Mouse (Mus musculus) CH12.LX (cell line): ENCODE results near the gene Gjd3. TPM values are rescaled to one million over a fixed set of nuclear protein-coding genes. Genes with fewer than 3 reads are reported as not detected.

Experiments
- DNase-seq: peaks from one replicate; pipeline ENCODE4 v3.0.0-alpha.2; 2013; ENCODE audit errors: extremely low read depth
- H3K27ac ChIP-seq: 2 replicates; pipeline ENCODE4 v1.5.1; 2012; ENCODE audit warnings: low read depth, mild to moderate bottlenecking, control low read depth, moderate library complexity; ENCODE audit not compliant: insufficient read depth
- H3K27me3 ChIP-seq: replicated peaks from 2 replicates; pipeline ENCODE3; 2012; ENCODE audit warnings: inconsistent platforms
- H3K36me3 ChIP-seq, 2 experiments: replicated peaks in 1 of 2; 2 replicates each; pipeline versions ENCODE3 to v1.6.1; 2012; ENCODE audit warnings: inconsistent platforms in 1 of 2, low read length in 1 of 2, mild to moderate bottlenecking in 1 of 2, mixed read lengths in 1 of 2, moderate library complexity in 1 of 2; ENCODE audit not compliant: control insufficient read depth in 1 of 2, insufficient read depth in 1 of 2
- H3K4me1 ChIP-seq, 2 experiments: 2 replicates each; pipeline ENCODE4 v1.6.1; 2012; ENCODE audit warnings: inconsistent platforms in 1 of 2, moderate library complexity in 1 of 2; ENCODE audit not compliant: insufficient read depth in 2 of 2, control insufficient read depth in 1 of 2
- H3K4me2 ChIP-seq: 2 replicates; pipeline ENCODE4 v1.6.1; 2012; ENCODE audit warnings: low read depth, mild to moderate bottlenecking, control low read depth; ENCODE audit not compliant: poor library complexity, insufficient read depth, severe bottlenecking
- H3K4me3 ChIP-seq, 3 experiments: fragments of 150-350 bp in 1 of 3; sonication (generic) in 1 of 3; replicated peaks in 1 of 3; 2 replicates each; pipeline versions ENCODE3 to v1.5.1; 2011 to 2012; ENCODE audit warnings: low read depth in 2 of 3, low read length in 2 of 3, mild to moderate bottlenecking in 2 of 3, moderate library complexity in 2 of 3, control low read depth in 1 of 3, improper control_type of control experiment in 1 of 3, inconsistent platforms in 1 of 3, mixed read lengths in 1 of 3; ENCODE audit not compliant: poor library complexity in 1 of 3
- H3K79me2 ChIP-seq: replicated peaks from 2 replicates; pipeline ENCODE4 v1.6.1; 2012; ENCODE audit warnings: mild to moderate bottlenecking, moderate library complexity; ENCODE audit not compliant: control insufficient read depth, poor library complexity, insufficient read depth, severe bottlenecking; ENCODE audit errors: extremely low read depth
- H3K9ac ChIP-seq: 2 replicates; pipeline ENCODE4 v1.6.1; 2012; ENCODE audit warnings: low read depth, mild to moderate bottlenecking, control low read depth, moderate library complexity; ENCODE audit not compliant: insufficient read depth
- H3K9me3 ChIP-seq: replicated peaks from 2 replicates; pipeline ENCODE3; 2012; ENCODE audit warnings: low read length, inconsistent platforms, mixed read lengths
- CHD1 ChIP-seq: IDR thresholded peaks from 2 replicates; pipeline ENCODE4 v1.6.1; 2012; ENCODE audit warnings: low read depth, low read length, improper control_type of control experiment, inconsistent platforms
- CHD2 ChIP-seq: IDR thresholded peaks from 2 replicates; pipeline ENCODE4 v1.6.1; 2011; ENCODE audit warnings: low read length, improper control_type of control experiment
- E2F4 ChIP-seq: IDR thresholded peaks from 2 replicates; pipeline ENCODE4 v1.6.1; 2011; ENCODE audit warnings: low read depth, low read length, improper control_type of control experiment; ENCODE audit not compliant: insufficient replicate concordance
- ETS1 ChIP-seq: conservative IDR thresholded peaks from 2 replicates; pipeline ENCODE4 v1.6.1; 2012; ENCODE audit warnings: low read depth, mild to moderate bottlenecking, inconsistent platforms, low read length, improper control_type of control experiment, moderate library complexity
- JUN ChIP-seq: IDR thresholded peaks from 2 replicates; pipeline ENCODE4 v1.6.1; 2011; ENCODE audit warnings: low read depth, mild to moderate bottlenecking, low read length, improper control_type of control experiment, moderate library complexity; ENCODE audit not compliant: insufficient read depth
- JUND ChIP-seq: conservative IDR thresholded peaks from 2 replicates; pipeline ENCODE4 v1.6.1; 2011; ENCODE audit warnings: low read depth, low read length, improper control_type of control experiment
- MXI1 ChIP-seq: IDR thresholded peaks from 2 replicates; pipeline ENCODE4 v1.6.1; 2011; ENCODE audit warnings: mild to moderate bottlenecking, low read depth, low read length, improper control_type of control experiment
- NELFE ChIP-seq: IDR thresholded peaks from 2 replicates; pipeline ENCODE4 v1.6.1; 2011; ENCODE audit warnings: low read depth, low read length, improper control_type of control experiment
- PAX5 ChIP-seq: IDR thresholded peaks from 2 replicates; pipeline ENCODE4 v1.6.1; 2012; ENCODE audit warnings: low read length, inconsistent platforms, mixed read lengths
- POLR2A ChIP-seq: IDR thresholded peaks from 2 replicates; pipeline ENCODE4 v1.6.1; 2011; ENCODE audit warnings: low read depth, mild to moderate bottlenecking, improper control_type of control experiment, low read length
- RAD21 ChIP-seq: IDR thresholded peaks from 2 replicates; pipeline ENCODE4 v1.6.1; 2011; ENCODE audit warnings: low read depth, mild to moderate bottlenecking, low read length, improper control_type of control experiment, moderate library complexity
- RCOR1 ChIP-seq: conservative IDR thresholded peaks from 2 replicates; pipeline ENCODE4 v1.6.1; 2012; ENCODE audit warnings: low read depth, mild to moderate bottlenecking, inconsistent platforms, low read length, improper control_type of control experiment
- SMC3 ChIP-seq: IDR thresholded peaks from 2 replicates; pipeline ENCODE4 v1.6.1; 2011; ENCODE audit warnings: low read depth, low read length, improper control_type of control experiment
- TCF12 ChIP-seq: IDR thresholded peaks from 2 replicates; pipeline ENCODE4 v1.6.1; 2014; ENCODE audit warnings: low read depth, mild to moderate bottlenecking, inconsistent platforms, low read length, improper control_type of control experiment
- UBTF ChIP-seq: IDR thresholded peaks from 2 replicates; pipeline ENCODE4 v1.6.1; 2012; ENCODE audit warnings: low read depth, mild to moderate bottlenecking, inconsistent platforms, low read length, improper control_type of control experiment, moderate library complexity
- USF1 ChIP-seq: IDR thresholded peaks from 2 replicates; pipeline ENCODE4 v1.6.1; 2014; ENCODE audit warnings: low read depth, mild to moderate bottlenecking, inconsistent platforms, low read length, improper control_type of control experiment
- USF2 ChIP-seq: conservative IDR thresholded peaks from 2 replicates; pipeline ENCODE4 v1.6.1; 2011; ENCODE audit warnings: low read depth, low read length, improper control_type of control experiment
- ZC3H11A ChIP-seq: IDR thresholded peaks from 2 replicates; pipeline ENCODE4 v1.6.1; 2012; ENCODE audit warnings: low read depth, mild to moderate bottlenecking, inconsistent platforms, low read length, improper control_type of control experiment
- ZMIZ1 ChIP-seq: IDR thresholded peaks from 2 replicates; pipeline ENCODE4 v1.6.1; 2012; ENCODE audit warnings: low read depth, mild to moderate bottlenecking, inconsistent platforms, low read length, improper control_type of control experiment
- dilution Hi-C: fragments of 300-500 bp; cut with MboI; formaldehyde crosslinking; loops from 2 replicates; pipeline ENCODE4 v1.14.3; 2020; ENCODE audit warnings: low sequenced_read_pairs; ENCODE audit not compliant: extremely low pct_unique_long_range_greater_than_20kb, extremely low pct_ligation_motif_present
- in situ Hi-C: fragments of 300-500 bp; cut with MboI; formaldehyde crosslinking; loops from 3 replicates; pipeline ENCODE4 v1.14.3; 2019; ENCODE audit warnings: low sequenced_read_pairs, low pct_ligation_motif_present, low pct_unique_long_range_greater_than_20kb, mixed read lengths
- polyA plus RNA-seq: library from polyadenylated mRNA; unstranded; fragments of >175 nt; gene quantifications from 2 replicates; pipeline ENCODE4 v1.2.1, GENCODE M21; 2012; ENCODE audit warnings: low read depth; ENCODE audit not compliant: insufficient read length
- total RNA-seq, 2 experiments: library from RNA; depleted of rRNA; stranded (reverse); fragments of 300-350 nt in 1 of 2; fragments of >200 nt in 1 of 2; gene quantifications; 2 replicates each; pipeline ENCODE4 v1.2.3; 2012 to 2014

Gene Gjd3
- total and polyA plus RNA-seq, 3 experiments: 0.47 TPM; not detected in 2

DNA sequence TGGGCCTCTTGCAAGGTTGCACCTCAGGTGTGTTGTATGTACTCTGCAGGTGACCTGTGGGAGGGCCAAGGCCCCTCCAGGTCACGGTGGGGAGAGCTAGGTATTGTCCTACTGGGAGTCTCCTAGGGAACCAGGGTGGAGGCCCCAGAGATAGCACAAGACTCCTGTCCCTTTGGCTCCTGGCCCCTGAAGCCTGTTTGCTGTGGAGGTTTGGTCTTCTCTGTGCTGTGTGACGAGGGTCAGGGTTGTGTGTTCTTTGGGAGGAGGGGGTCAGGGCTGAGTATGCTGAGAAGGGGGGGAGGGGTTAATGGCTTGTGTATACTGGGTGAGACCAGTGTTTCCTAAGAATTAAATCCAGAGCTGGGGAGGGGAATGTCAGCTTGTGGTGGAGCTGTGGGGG is 29.5 kb downstream of the Gjd3 start:
- Histone ChIP-seq H3K36me3 (peaks cover 10 to 50% of the 10 kb centered on the region in 2 experiments), H3K4me3 (no peak overlapping the region), H3K4me2 (no peak overlapping the region), H3K9me3 (no peaks in the 10 kb centered on the region)
- dilution Hi-C loops (no loop called here), in situ Hi-C loops (no loop called here)
- TF ChIP-seq JUND (no peak), JUN (no peak), TCF12 (no peak)
- TF ChIP-seq, all 38 proteins: peak for 0
- Histone ChIP-seq H3K79me2 (no peaks in the 10 kb centered on the region), H3K4me1 (peaks cover 23 to 68% of the 10 kb centered on the region in 2 experiments), H3K9ac (no peak overlapping the region), H3K27me3 (no peaks in the 10 kb centered on the region), H3K27ac (no peak overlapping the region)
- no peak for DNase-seq

DNA sequence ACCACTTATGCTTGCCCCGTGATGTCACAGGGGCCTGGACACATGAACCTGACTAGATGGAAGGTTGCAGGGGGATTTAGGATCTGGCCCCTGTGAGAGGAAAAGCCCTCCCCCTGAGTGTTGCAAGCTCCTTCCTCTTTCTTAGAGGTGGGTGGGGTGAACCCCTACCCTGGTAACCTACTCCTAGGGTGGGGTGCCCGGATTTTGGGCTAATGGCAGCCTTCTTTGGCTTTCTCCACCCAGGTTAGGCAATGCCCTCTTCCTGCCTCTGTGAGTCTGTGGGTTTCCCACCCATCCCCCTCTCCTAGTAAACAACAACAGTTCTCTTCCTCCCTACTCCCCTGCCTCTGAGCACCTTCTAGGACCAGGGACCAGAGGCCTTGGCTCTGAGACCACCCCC is 30.1 kb downstream of the Gjd3 start:
- H3K79me2 ChIP-seq: no peaks in the 10 kb centered on the region
- no peaks in the 10 kb centered on the region for H3K27me3 ChIP-seq
- H3K27ac ChIP-seq: no peak overlapping the region
- TF ChIP-seq CHD2 (no peak), RAD21 (no peak), USF2 (no peak), CHD1 (no peak), E2F4 (no peak), TCF12 (no peak)
- in situ Hi-C loops: no loop called here
- dilution Hi-C loops: no loop called here
- H3K4me3 ChIP-seq: no peak overlapping the region
- H3K36me3 ChIP-seq: peaks cover 10 to 47% of the 10 kb centered on the region in 2 experiments
- H3K9ac ChIP-seq: no peak overlapping the region
- no peak for DNase-seq
- H3K4me1 ChIP-seq: peaks cover 28 to 74% of the 10 kb centered on the region in 2 experiments
- H3K9me3 ChIP-seq: no peaks in the 10 kb centered on the region
- no peak overlapping the region for H3K4me2 ChIP-seq

DNA sequence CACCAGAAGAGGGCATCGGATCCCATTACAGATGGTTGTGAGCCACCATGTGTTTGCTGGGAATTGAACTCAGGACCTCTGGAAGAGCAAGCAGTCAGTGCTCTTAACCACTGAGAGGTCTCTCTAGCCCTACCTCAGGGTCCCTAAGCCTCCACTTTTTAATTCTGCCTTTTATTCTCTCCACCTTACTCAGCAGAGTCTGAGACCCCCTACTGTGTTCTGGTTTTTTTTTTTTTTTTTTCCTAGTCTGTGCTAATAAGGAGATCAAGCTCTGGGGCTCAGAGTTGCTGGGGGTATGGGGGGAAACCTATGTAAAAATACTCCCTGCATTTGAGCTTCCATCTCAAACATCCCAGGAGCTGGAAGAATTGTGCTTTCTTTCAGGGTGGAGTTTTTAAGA is 30.7 kb downstream of the Gjd3 start:
- dilution Hi-C loops: no loop called here
- Histone ChIP-seq H3K4me1 (peaks cover 31 to 80% of the 10 kb centered on the region in 2 experiments), H3K9ac (no peak overlapping the region), H3K4me2 (no peak overlapping the region), H3K27me3 (no peaks in the 10 kb centered on the region), H3K36me3 (peaks cover 10 to 47% of the 10 kb centered on the region in 2 experiments), H3K79me2 (no peaks in the 10 kb centered on the region), H3K9me3 (no peaks in the 10 kb centered on the region), H3K27ac (no peak overlapping the region), H3K4me3 (no peak overlapping the region)
- TF ChIP-seq CHD2: no peak
- no peak for TF ChIP-seq MXI1
- no peak for TF ChIP-seq RCOR1
- TF ChIP-seq ETS1: no peak
- TF ChIP-seq SMC3: no peak
- no peak for TF ChIP-seq JUND
- TF ChIP-seq USF1: no peak
- TF ChIP-seq ZMIZ1: no peak
- no peak for TF ChIP-seq POLR2A
- TF ChIP-seq PAX5: no peak
- TF ChIP-seq NELFE: no peak
- no peak for TF ChIP-seq ZC3H11A
- no peak for TF ChIP-seq UBTF
- no peak for DNase-seq
- in situ Hi-C loops: no loop called here
